Mouse (Mus musculus): Measurements from ENCODE around the gene Ccdc188. TPM values are rescaled to one million over a fixed set of nuclear protein-coding genes. Genes with fewer than 3 reads are reported as not detected.
A peak's percentile ranks its signal among the peaks of the same experiment; 100 is the strongest.

Ccdc188 gene
- polyA plus RNA-seq, 1 experiment from 2014 or later = 0.15 TPM

DNA sequence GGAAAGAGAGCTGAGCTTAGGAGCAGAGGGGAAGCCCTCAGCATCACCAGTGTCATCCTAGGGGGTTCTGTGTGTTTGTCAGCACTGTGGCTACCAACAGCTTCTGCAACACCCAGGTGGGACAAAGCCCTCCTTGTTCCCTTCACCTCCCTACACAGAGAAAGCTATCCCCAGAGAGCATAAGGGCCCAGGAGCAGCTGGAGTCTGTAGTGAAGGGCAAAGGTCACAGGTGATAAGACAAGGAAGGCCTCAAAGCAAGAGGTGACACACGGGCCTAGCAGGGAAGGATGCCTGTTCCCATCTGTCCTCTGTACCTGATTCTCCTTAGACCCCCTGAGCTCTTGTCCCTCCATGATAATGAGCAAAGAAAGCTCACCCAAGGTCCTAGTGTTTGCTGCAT lies 16.1 kb upstream of the Ccdc188 start:
- Histone ChIP-seq H3K4me3 (no peak overlapping the region), H3K9me3 (replicated peaks) (no peaks in the 10 kb centered on the region), H3K36me3 (no peaks in the 10 kb centered on the region), H3K4me2 (no peak overlapping the region), H3K4me1 (replicated peaks) (peaks cover 6% of the 10 kb centered on the region; the same call in 1 of the 2 replicates), H3K27ac (ENCODE audit: poor library complexity, severe bottlenecking) (no peak overlapping the region), H3K9ac (no peak overlapping the region), H3K27me3 (replicated peaks) (peaks cover 14% of the 10 kb centered on the region)
- no peak for ATAC-seq (ENCODE audit: insufficient number of reproducible peaks, low FRiP score)
- 24% methylated on average over 1 of the region's 1 CpGs for WGBS

DNA sequence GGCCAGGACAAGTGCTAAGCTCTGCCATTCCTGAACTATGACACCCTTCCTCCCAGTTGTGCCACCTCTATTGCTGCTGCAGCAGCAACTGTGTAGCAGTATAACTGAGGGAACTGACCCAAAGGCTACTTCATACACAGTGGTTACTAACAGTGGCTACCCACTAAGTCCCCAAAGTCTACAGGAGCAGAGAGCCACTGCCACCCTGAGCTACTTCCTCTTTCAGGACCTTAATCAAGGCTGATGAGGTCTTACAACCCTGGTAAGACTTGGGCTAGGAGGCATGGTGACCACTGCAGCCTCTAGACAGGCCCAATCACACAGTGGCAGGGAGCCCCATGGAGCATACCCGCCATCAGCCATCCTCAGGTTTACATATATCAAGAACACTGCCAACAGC lies 15.6 kb upstream of the Ccdc188 start:
- no peak overlapping the region for H3K9ac ChIP-seq
- WGBS = 90% methylated on average over 1 of the region's 1 CpGs
- peaks cover 6% of the 10 kb centered on the region; the same call in 1 of the 2 replicates for H3K4me1 ChIP-seq (replicated peaks)
- no peak overlapping the region for H3K27ac ChIP-seq (ENCODE audit: poor library complexity, severe bottlenecking)
- H3K9me3 ChIP-seq (replicated peaks) = no peaks in the 10 kb centered on the region
- H3K4me2 ChIP-seq = no peak overlapping the region
- no peaks in the 10 kb centered on the region for H3K36me3 ChIP-seq
- peaks cover 9% of the 10 kb centered on the region for H3K27me3 ChIP-seq (replicated peaks)
- no peak for ATAC-seq (ENCODE audit: insufficient number of reproducible peaks, low FRiP score)
- no peak overlapping the region for H3K4me3 ChIP-seq

DNA sequence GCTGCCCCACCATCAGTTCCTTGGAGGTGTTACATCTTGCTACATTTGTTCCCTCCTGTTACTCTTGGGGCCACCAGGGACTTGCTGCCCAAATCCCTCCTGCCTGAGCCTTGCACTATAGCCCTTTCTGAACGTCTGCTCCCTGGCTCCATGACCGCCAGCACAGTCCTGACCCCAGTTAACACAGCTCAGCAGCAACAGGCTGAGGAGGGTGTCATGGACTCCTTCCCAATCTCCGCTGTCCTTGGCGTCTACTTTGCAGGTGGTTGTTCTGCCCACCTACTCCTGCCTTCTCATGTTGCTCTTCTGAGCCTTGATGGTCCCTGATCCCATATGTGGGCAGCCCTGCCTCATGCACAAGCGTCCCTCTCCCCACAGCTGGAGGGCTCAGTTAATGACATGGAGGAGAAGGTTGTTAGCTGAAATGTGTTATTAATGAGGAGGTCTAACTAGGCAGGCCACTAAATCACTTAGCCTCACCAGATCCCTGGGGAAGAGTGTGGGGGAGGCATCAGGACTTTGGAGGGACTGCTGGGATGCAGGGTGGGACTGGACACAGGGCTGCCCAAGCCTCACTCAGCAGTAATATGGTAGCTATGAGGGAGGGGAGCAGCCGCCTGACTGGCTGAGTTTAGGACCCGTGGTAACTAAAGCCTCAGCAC lies 14.1 kb upstream of the Ccdc188 start:
- no peak overlapping the region for H3K9ac ChIP-seq
- H3K27ac ChIP-seq (ENCODE audit: poor library complexity, severe bottlenecking) = no peak overlapping the region
- H3K9me3 ChIP-seq (replicated peaks) = no peaks in the 10 kb centered on the region
- 70% methylated on average over 7 of the region's 7 CpGs for WGBS
- H3K4me2 ChIP-seq = no peak overlapping the region
- no peak for ATAC-seq (ENCODE audit: insufficient number of reproducible peaks, low FRiP score)
- peaks cover 6% of the 10 kb centered on the region; the same call in 1 of the 2 replicates for H3K4me1 ChIP-seq (replicated peaks)
- peaks cover 7% of the 10 kb centered on the region for H3K27me3 ChIP-seq (replicated peaks)
- H3K4me3 ChIP-seq = no peak overlapping the region
- H3K36me3 ChIP-seq = no peaks in the 10 kb centered on the region

DNA sequence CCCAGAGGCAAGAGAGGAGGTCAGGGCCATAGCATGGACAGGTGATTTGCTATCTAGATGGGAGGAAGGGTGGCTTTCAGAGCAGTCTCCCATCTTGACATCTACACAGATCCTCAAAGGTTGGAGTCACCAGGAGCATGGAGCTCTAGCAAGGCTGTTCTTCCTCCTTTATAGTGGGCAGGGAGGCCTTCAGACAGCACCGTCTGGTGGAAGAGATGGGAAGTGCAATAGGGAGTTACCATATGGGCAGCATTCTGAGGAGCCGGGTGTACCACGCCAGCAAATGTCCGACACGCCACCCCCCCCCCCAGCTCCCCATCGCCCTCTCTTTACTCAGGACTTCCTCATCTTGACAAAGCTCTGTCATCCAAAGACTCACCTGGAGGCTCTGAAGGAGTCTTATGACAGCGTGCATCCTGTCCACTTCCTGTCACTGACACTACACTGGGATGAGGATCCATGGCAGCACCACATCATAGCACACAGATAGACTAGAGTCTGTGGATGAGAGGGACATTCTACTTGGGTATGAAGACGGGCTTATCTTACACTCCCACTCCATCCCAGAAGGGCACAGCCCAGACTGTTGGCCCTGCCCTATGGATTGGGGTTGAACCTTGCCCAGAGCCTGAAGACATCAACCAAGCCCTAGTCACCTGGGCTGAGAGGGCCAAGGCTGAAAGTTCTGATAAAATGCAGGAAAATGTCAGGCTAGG lies 6.8 kb upstream of the Ccdc188 start:
- Histone ChIP-seq H3K27me3 (replicated peaks) (peaks cover 10% of the 10 kb centered on the region), H3K4me2 (no peak overlapping the region), H3K36me3 (no peaks in the 10 kb centered on the region), H3K9ac (no peak overlapping the region), H3K4me3 (no peak overlapping the region), H3K27ac (ENCODE audit: poor library complexity, severe bottlenecking) (no peak overlapping the region), H3K9me3 (replicated peaks) (no peaks in the 10 kb centered on the region), H3K4me1 (replicated peaks) (peaks cover 14% of the 10 kb centered on the region; the same call in 1 of the 2 replicates)
- 20% methylated on average over 8 of the region's 8 CpGs for WGBS
- ATAC-seq (ENCODE audit: insufficient number of reproducible peaks, low FRiP score) = no peak

DNA sequence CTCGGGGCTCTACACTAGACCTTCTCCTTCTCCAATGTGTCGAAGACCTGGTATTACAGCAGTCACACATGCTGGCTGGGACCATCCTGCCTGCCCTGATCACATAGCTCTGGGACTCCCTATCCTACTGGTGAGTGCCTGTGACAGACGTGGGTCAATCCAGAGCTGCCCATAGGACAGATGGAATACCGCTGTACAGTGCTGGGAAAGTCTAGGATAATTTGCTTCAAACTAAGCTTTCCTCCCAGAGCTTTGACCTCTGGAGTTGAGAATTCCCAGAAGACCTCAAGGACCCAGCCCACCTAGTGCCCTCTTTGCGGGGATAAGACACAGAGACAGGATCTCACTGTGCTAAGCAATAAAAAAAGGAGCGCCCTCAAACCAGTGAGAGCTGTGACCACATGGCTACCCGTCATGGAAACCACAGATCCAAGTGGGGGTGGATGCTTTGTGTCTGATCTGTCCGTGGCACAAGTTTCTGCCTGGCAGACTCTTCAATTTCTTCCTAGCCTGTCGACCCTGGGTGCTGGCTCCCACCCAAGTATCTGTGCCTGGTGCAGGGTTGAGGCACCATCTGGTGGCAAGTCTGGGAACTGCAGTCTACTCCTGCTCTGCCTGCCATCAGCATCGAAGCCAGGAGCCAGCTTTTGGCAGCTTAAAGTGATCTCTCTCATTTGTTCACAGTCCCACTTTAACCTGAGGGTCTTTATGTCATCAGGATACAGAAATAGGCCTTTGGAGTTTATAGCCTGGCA lies 6.1 kb upstream of the Ccdc188 start:
- peaks cover 10% of the 10 kb centered on the region for H3K27me3 ChIP-seq (replicated peaks)
- H3K4me2 ChIP-seq = no peak overlapping the region
- ATAC-seq (ENCODE audit: insufficient number of reproducible peaks, low FRiP score) = no peak
- no peak overlapping the region for H3K9ac ChIP-seq
- 41% methylated on average over 10 of the region's 10 CpGs for WGBS
- peaks cover 14% of the 10 kb centered on the region; the same call in 1 of the 2 replicates for H3K4me1 ChIP-seq (replicated peaks)
- no peak overlapping the region for H3K4me3 ChIP-seq
- H3K36me3 ChIP-seq = no peaks in the 10 kb centered on the region
- H3K27ac ChIP-seq (ENCODE audit: poor library complexity, severe bottlenecking) = no peak overlapping the region
- no peaks in the 10 kb centered on the region for H3K9me3 ChIP-seq (replicated peaks)

DNA sequence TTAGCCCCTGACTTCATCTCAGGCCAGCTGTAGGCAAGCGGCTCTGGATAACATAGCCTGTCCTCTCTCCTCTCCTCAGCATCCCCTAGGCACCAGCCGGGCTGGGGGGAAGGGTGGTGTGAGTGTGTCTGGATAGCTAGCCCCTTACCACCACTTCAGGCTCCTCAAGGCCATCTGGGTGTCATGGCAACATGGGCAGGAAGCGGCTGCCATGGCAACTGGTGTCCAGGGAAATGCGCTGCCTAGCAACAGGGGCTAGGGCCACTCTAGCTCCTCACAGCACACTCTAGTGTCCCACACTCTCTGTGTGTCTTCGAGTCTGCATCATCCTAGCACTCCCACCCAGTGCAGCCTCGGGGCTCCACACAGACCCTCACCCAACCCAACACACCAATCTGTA lies 4.0 kb upstream of the Ccdc188 start:
- peaks cover 16% of the 10 kb centered on the region for H3K4me1 ChIP-seq (replicated peaks)
- no peaks in the 10 kb centered on the region for H3K36me3 ChIP-seq
- H3K27ac ChIP-seq (ENCODE audit: poor library complexity, severe bottlenecking) = no peak overlapping the region
- H3K4me3 ChIP-seq = no peak overlapping the region
- 55% methylated on average over 6 of the region's 6 CpGs for WGBS
- peaks cover 10% of the 10 kb centered on the region; the same call in 1 of the 2 replicates for H3K27me3 ChIP-seq (replicated peaks)
- ATAC-seq (ENCODE audit: insufficient number of reproducible peaks, low FRiP score) = no peak
- H3K4me2 ChIP-seq = no peak overlapping the region
- H3K9me3 ChIP-seq (replicated peaks) = no peaks in the 10 kb centered on the region
- no peak overlapping the region for H3K9ac ChIP-seq

DNA sequence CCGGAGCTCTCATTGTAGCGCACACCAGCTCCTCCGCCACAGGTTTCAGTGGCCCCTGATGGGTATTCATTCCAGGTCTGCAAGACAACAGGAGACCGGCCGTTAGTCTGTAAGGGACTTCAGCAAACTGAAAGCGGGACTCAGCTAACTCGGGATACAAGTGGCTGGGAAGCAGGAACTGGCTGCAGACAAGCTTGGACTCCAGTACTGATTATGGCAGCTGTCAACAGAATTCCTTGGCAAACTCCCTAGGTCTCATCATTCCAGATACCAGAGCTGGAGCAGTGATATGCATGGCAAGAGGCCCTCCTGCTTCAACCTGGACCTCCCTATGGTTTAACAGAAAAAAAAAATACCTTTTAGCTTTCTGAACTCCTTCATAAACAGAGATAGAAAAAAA lies 2.8 kb upstream of the Ccdc188 start:
- Histone ChIP-seq H3K4me1 (replicated peaks) (peaks cover 20% of the 10 kb centered on the region), H3K4me3 (no peak overlapping the region), H3K9me3 (replicated peaks) (no peaks in the 10 kb centered on the region), H3K36me3 (no peaks in the 10 kb centered on the region), H3K27ac (ENCODE audit: poor library complexity, severe bottlenecking) (peak overlapping the region; percentile 26; the same call in 1 of the 2 replicates), H3K4me2 (peak overlapping the region; percentile 9; the same call in 1 of the 2 replicates), H3K9ac (no peak overlapping the region), H3K27me3 (replicated peaks) (peaks cover 7% of the 10 kb centered on the region; the same call in 1 of the 2 replicates)
- ATAC-seq (ENCODE audit: insufficient number of reproducible peaks, low FRiP score) = no peak
- 53% methylated on average over 7 of the region's 7 CpGs for WGBS

DNA sequence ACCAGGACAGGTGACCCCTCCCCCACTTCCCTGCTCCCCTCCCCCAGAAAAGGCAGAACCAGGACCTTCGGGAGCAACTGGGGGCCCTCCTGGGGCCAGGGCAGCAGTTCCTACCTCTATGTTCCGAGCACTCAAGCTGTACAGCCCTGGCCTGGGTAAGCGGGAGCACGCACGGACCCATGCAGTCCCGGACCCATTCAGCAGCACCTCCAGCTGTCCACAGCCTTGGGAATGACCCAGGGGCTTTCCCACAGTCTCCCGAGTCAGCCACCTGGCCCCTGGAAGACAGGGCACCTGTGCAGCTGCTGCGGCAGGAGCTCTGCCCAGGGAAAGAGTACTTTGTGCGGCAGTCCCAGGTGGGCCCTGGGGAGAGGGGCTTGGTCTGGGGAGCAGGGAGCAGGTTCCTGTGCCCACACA lies 909 bp downstream of the Ccdc188 start:
- Histone ChIP-seq H3K27me3 (replicated peaks) (no peaks in the 10 kb centered on the region), H3K27ac (ENCODE audit: poor library complexity, severe bottlenecking) (no peak overlapping the region), H3K9me3 (replicated peaks) (no peaks in the 10 kb centered on the region), H3K4me2 (no peak overlapping the region), H3K9ac (0 out of 2 replicates have a peak overlapping the region, but pooled peaks have one; percentile 6), H3K4me1 (replicated peaks) (peaks cover 23% of the 10 kb centered on the region), H3K4me3 (no peak overlapping the region), H3K36me3 (peaks cover 29% of the 10 kb centered on the region)
- ATAC-seq (ENCODE audit: insufficient number of reproducible peaks, low FRiP score) = no peak
- WGBS = 65% methylated on average over 9 of the region's 9 CpGs

DNA sequence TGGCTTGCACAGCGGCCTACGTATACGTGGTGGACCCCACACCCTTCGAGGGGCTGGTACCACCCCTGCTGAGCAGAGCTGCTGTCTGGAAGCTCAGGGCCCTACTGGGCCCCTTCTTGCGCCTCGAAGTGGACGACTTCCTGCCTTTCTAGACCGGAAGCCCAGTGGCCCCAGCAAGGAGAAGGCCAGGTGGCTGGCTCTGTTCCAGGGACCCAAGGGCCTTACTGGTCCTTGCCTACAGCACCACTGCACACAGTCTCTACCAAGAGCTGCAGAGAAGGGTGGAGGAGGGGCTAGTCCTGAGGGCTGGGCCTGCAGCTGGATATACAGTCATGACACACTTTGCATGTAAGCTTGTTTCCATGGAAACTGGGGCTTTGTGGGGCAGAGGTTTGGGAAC lies 2.3 kb downstream of the Ccdc188 start:
- Histone ChIP-seq H3K27ac (ENCODE audit: poor library complexity, severe bottlenecking) (no peak overlapping the region), H3K9ac (peak overlapping the region; percentile 6; the same call in 1 of the 2 replicates), H3K27me3 (replicated peaks) (no peaks in the 10 kb centered on the region), H3K4me2 (no peak overlapping the region), H3K9me3 (replicated peaks) (no peaks in the 10 kb centered on the region), H3K36me3 (peaks cover 44% of the 10 kb centered on the region), H3K4me3 (no peak overlapping the region), H3K4me1 (replicated peaks) (peaks cover 15% of the 10 kb centered on the region)
- 54% methylated on average over 8 of the region's 8 CpGs for WGBS
- ATAC-seq (ENCODE audit: insufficient number of reproducible peaks, low FRiP score) = peak; percentile 30; the same call in 1 of the 2 replicates

DNA sequence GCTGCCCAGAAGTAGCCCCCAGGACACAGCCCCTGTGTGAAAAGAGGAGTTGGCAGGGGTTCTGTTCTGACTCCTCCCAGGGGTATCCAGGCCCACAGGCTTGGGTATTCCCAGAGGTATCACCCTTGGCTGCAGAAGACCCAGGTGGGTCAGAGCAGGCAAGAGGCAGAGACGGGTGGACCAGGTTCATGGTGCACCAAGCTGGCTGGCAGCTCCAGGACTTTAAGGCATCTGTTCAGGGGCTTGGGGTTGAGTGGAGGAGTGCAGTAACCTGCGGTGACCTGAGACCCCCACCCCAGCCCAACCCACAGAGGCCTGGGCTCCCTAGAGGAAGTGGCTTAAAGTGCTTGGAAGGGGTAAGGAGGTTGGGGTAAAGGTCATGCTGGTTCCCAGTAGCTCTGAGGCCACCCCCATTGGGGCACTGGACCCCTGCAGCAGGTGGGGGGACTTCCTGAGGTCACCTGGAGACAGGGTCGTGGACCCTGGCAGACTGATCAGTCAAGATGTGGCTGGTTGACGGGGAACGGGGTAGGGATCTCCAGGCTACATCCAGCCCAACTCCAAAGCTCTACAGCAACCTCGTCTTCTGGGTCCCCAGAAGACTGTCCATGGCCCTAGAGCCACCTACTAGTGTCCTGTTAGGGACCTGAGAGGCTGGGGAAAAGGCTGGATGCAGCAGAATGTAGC lies 3.3 kb downstream of the Ccdc188 start:
- 88% methylated on average over 6 of the region's 6 CpGs for WGBS
- no peak overlapping the region for H3K9ac ChIP-seq
- peaks cover 54% of the 10 kb centered on the region for H3K36me3 ChIP-seq
- H3K4me3 ChIP-seq = no peak overlapping the region
- H3K27ac ChIP-seq (ENCODE audit: poor library complexity, severe bottlenecking) = no peak overlapping the region
- H3K9me3 ChIP-seq (replicated peaks) = no peaks in the 10 kb centered on the region
- H3K4me1 ChIP-seq (replicated peaks) = peaks cover 15% of the 10 kb centered on the region
- H3K27me3 ChIP-seq (replicated peaks) = no peaks in the 10 kb centered on the region
- ATAC-seq (ENCODE audit: insufficient number of reproducible peaks, low FRiP score) = no peak
- no peak overlapping the region for H3K4me2 ChIP-seq

All from heart, embryonic 12.5 days (tissue).